Mouse (Mus musculus) lung, embryonic 14.5 days (tissue): ENCODE data around the gene Smg7. TPM values are rescaled to one million over a fixed set of nuclear protein-coding genes. Genes with fewer than 3 reads are reported as not detected.
"Not testable (repeated sequence)": the region's sequence is repeated elsewhere in the genome, so short reads cannot be mapped to it uniquely, and the experiment has no call there.

Experiments used
- ATAC-seq: fragments of 200-750 bp; cut with Nextera tagmentation; 2 replicates; pipeline ENCODE4 v1.8.0; 2017; ENCODE audit warnings: mild to moderate bottlenecking, moderate TSS enrichment, moderate library complexity; ENCODE audit not compliant: insufficient read depth
- DNase-seq: peaks from one replicate; pipeline ENCODE4 v3.0.0-alpha.2; 2015
- H3K27ac ChIP-seq: fragments of 300-500 bp; sonication (generic); 2 replicates; pipeline ENCODE4 v1.5.1; 2014; ENCODE audit warnings: low read depth, mild to moderate bottlenecking, moderate library complexity
- H3K27me3 ChIP-seq: fragments of 300-500 bp; sonication (generic); 2 replicates; pipeline ENCODE4 v1.6.1; 2014; ENCODE audit warnings: low read length, control low read depth; ENCODE audit not compliant: insufficient read depth
- H3K36me3 ChIP-seq: fragments of 300-500 bp; sonication (generic); 2 replicates; pipeline ENCODE4 v1.6.1; 2014; ENCODE audit warnings: control low read depth; ENCODE audit not compliant: insufficient read depth
- H3K4me1 ChIP-seq: fragments of 300-500 bp; sonication (generic); 2 replicates; pipeline ENCODE4 v1.6.1; 2014; ENCODE audit warnings: antibody characterized with exemption, control low read depth; ENCODE audit not compliant: insufficient read depth
- H3K4me2 ChIP-seq: fragments of 300-500 bp; sonication (generic); 2 replicates; pipeline ENCODE4 v1.6.1; 2014; ENCODE audit warnings: mild to moderate bottlenecking
- H3K4me3 ChIP-seq: fragments of 300-500 bp; sonication (generic); 2 replicates; pipeline ENCODE4 v1.5.1; 2014; ENCODE audit warnings: low read depth, low read length
- H3K9ac ChIP-seq: fragments of 300-500 bp; sonication (generic); 2 replicates; pipeline ENCODE4 v1.6.1; 2014
- H3K9me3 ChIP-seq: fragments of 300-500 bp; sonication (generic); 2 replicates; pipeline ENCODE4 v1.6.1; 2016; ENCODE audit warnings: low read depth, low read length, control low read depth
- CTCF ChIP-seq: IDR thresholded peaks from 2 replicates; pipeline ENCODE4 v1.5.1; 2016; ENCODE audit warnings: antibody characterized with exemption, low read depth
- WGBS: fragments of 180-500 bp; shearing (Covaris S2); extraction: QIAGEN DNeasy Blood & Tissue Kit; methylation state at CpG from one replicate; pipeline ENCODE4 v1.1.7; 2014; 5-methylcytosine and 5-hydroxymethylcytosine counted together
- polyA plus RNA-seq: library from polyadenylated mRNA; unstranded; fragments of >200 nt; fragmentation: Nextera tagmentation; extraction: Ambion mirVana; gene quantifications from 2 replicates; pipeline ENCODE4 v1.2.1, GENCODE M21; 2014

Smg7 gene
- polyA plus RNA-seq, 1 experiment from 2014 or later: 44.1 TPM

DNA sequence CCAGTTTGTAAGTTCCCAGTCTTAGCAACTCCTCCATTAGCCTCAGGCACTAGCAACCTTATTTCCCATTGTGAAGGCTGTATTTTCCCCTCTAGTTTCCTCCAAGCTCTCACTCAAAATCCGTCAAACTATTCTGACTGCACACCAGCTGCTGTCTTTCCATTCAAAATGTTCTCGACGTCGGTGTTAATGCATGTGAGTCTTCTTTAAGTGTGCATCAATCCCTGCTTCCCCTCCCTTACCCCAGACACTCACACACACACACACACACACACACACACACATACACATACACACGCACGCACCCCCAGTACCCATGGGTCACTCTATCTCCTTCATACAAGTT is 1.1 kb downstream of the Smg7 start:
- Histone ChIP-seq H3K4me1 (peaks cover 11% of the 10 kb centered on the region), H3K4me3 (peak overlapping the region; percentile 85), H3K27me3 (no peaks in the 10 kb centered on the region), H3K9ac (peak overlapping the region; percentile 95), H3K4me2 (peak overlapping the region; percentile 82), H3K36me3 (peaks cover 7% of the 10 kb centered on the region), H3K9me3 (no peaks in the 10 kb centered on the region), H3K27ac (peak overlapping the region; percentile 98)
- ATAC-seq: no peak
- WGBS: 1% methylated on average over 6 of the region's 6 CpGs
- TF ChIP-seq CTCF: no peak
- no peak for DNase-seq

GRCm38 (mm10) chr1:152888086-152888485 is 14.4 kb downstream of the Smg7 start:
- 89% methylated on average over 3 of the region's 5 CpGs for WGBS
- DNase-seq, ATAC-seq, H3K9me3 ChIP-seq, H3K4me3 ChIP-seq, H3K27ac ChIP-seq, H3K36me3 ChIP-seq, H3K27me3 ChIP-seq, H3K4me1 ChIP-seq, H3K9ac ChIP-seq, H3K4me2 ChIP-seq: not testable (repeated sequence)

GRCm38 (mm10) chr1:152871031-152871430 is 31.4 kb downstream of the Smg7 start:
- Histone ChIP-seq H3K27ac (no peak overlapping the region), H3K4me2 (no peak overlapping the region), H3K9me3 (no peaks in the 10 kb centered on the region), H3K4me3 (no peak overlapping the region), H3K4me1 (no peaks in the 10 kb centered on the region), H3K27me3 (no peaks in the 10 kb centered on the region), H3K36me3 (peaks cover 33% of the 10 kb centered on the region), H3K9ac (no peak overlapping the region)
- DNase-seq: no peak
- TF ChIP-seq CTCF: no peak
- WGBS: 73% methylated on average over 3 of the region's 3 CpGs
- no peak for ATAC-seq

- Histone ChIP-seq H3K9me3 (no peaks in the 10 kb centered on the region), H3K4me3 (no peak overlapping the region), H3K4me1 (no peaks in the 10 kb centered on the region), H3K27me3 (no peaks in the 10 kb centered on the region), H3K4me2 (no peak overlapping the region), H3K36me3 (peaks cover 43% of the 10 kb centered on the region), H3K27ac (no peak overlapping the region), H3K9ac (no peak overlapping the region)
- ATAC-seq (no peak), DNase-seq (no peak)
- WGBS: 67% methylated on average over 6 of the region's 6 CpGs
- TF ChIP-seq CTCF: no peak
These were observed 32.5 kb downstream of the Smg7 start for GRCm38 (mm10) chr1:152869901-152870300.

DNA sequence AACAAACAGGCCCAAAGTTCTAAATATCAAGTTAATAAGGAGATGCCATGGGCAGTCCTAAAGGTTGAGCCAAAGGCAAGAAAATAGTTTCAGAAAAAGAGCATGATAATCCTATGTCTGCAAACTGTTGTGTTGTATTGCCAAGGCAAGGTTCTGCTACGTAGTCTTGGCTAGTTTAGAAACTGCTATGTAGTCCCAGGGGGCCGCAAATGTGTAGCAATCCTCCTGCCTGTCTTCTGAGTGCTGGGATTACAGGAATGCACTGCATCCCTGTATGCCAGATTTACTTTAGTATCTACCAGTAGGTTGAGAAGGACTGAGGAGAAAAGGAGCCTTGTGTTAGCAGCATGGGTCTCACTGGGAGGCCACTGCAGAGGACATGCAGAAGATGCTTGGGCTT is 55.6 kb downstream of the Smg7 start:
- no peak overlapping the region for H3K4me2 ChIP-seq
- no peak for TF ChIP-seq CTCF
- H3K9me3 ChIP-seq: no peaks in the 10 kb centered on the region
- no peak overlapping the region for H3K27ac ChIP-seq
- no peak overlapping the region for H3K9ac ChIP-seq
- H3K4me1 ChIP-seq: no peaks in the 10 kb centered on the region
- peaks cover 89% of the 10 kb centered on the region for H3K36me3 ChIP-seq
- H3K27me3 ChIP-seq: no peaks in the 10 kb centered on the region
- WGBS: 92% methylated on average over 2 of the region's 2 CpGs
- ATAC-seq (no peak), DNase-seq (no peak)
- H3K4me3 ChIP-seq: no peak overlapping the region

- WGBS: 74% methylated on average over 3 of the region's 3 CpGs
- no peak for DNase-seq
- no peak for TF ChIP-seq CTCF
These were observed 57.2 kb downstream of the Smg7 start for GRCm38 (mm10) chr1:152845211-152845730.

GRCm38 (mm10) chr1:152844634-152845033 is 57.8 kb downstream of the Smg7 start:
- ATAC-seq (no peak), DNase-seq (no peak)
- 89% methylated on average over 1 of the region's 1 CpGs for WGBS
- Histone ChIP-seq H3K27me3 (no peaks in the 10 kb centered on the region), H3K4me2 (no peak overlapping the region), H3K4me1 (no peaks in the 10 kb centered on the region), H3K9ac (no peak overlapping the region), H3K27ac (no peak overlapping the region), H3K36me3 (peaks cover 95% of the 10 kb centered on the region), H3K4me3 (no peak overlapping the region), H3K9me3 (no peaks in the 10 kb centered on the region)
- no peak for TF ChIP-seq CTCF

More at GRCm38 (mm10) chr1:152845211-152845730, 57.2 kb downstream of the Smg7 start:
- no peak overlapping the region for H3K4me2 ChIP-seq
- no peak overlapping the region for H3K9ac ChIP-seq
- H3K27me3 ChIP-seq: no peaks in the 10 kb centered on the region
- H3K4me3 ChIP-seq: no peak overlapping the region
- H3K36me3 ChIP-seq: peaks cover 91% of the 10 kb centered on the region
- no peak for ATAC-seq
- H3K27ac ChIP-seq: no peak overlapping the region
- H3K9me3 ChIP-seq: no peaks in the 10 kb centered on the region
- H3K4me1 ChIP-seq: no peaks in the 10 kb centered on the region

DNA sequence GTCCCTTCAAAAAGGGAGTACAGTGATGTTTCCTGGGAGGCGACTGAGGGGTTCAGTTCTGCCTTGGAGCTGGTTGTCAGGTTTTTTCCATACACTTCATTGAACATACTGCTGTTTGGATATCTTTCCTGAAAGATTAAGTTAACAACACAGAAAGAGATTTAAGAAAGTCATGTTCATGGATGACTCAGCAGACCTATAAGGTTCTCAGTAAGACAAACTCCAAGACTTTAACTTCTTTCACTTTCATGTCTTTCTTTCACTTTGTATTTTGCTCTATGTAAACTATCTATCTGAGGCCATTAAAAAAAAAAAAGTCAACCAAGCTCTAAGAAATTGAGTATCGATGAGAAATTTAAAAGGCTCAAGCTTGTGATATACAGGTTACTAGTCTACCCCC is 61.4 kb downstream of the Smg7 start:
- Histone ChIP-seq H3K4me1 (no peaks in the 10 kb centered on the region), H3K27me3 (no peaks in the 10 kb centered on the region), H3K4me3 (no peak overlapping the region), H3K27ac (no peak overlapping the region), H3K9me3 (no peaks in the 10 kb centered on the region), H3K36me3 (peaks cover 92% of the 10 kb centered on the region), H3K4me2 (no peak overlapping the region), H3K9ac (no peak overlapping the region)
- 95% methylated on average over 2 of the region's 2 CpGs for WGBS
- DNase-seq: no peak
- no peak for ATAC-seq
- no peak for TF ChIP-seq CTCF
